Mouse (Mus musculus) midbrain, embryonic 12.5 days (tissue): ENCODE measurements around the gene Rnf121. TPM values are rescaled to one million over a fixed set of nuclear protein-coding genes. Genes with fewer than 3 reads are reported as not detected.

Experiments
- ATAC-seq: fragments of 200-750 bp; cut with Nextera tagmentation; 2 replicates; pipeline ENCODE4 v1.8.0; 2017; ENCODE audit warnings: low read depth, moderate TSS enrichment, moderate library complexity; ENCODE audit not compliant: low FRiP score
- H3K27ac ChIP-seq: fragments of 300-500 bp; sonication (generic); replicated peaks from 2 replicates; pipeline ENCODE4 v1.5.1; 2016; ENCODE audit warnings: mild to moderate bottlenecking
- H3K27me3 ChIP-seq: fragments of 300-500 bp; sonication (generic); 2 replicates; pipeline ENCODE4 v1.6.1; 2016; ENCODE audit warnings: mild to moderate bottlenecking
- H3K36me3 ChIP-seq: fragments of 300-500 bp; sonication (generic); 2 replicates; pipeline ENCODE4 v1.6.1; 2016
- H3K4me1 ChIP-seq: fragments of 300-500 bp; sonication (generic); 2 replicates; pipeline ENCODE4 v1.6.1; 2016
- H3K4me2 ChIP-seq: fragments of 300-500 bp; sonication (generic); replicated peaks from 2 replicates; pipeline ENCODE4 v1.6.1; 2016; ENCODE audit warnings: mild to moderate bottlenecking, moderate library complexity
- H3K4me3 ChIP-seq: fragments of 300-500 bp; sonication (generic); 2 replicates; pipeline ENCODE4 v1.5.1; 2016; ENCODE audit warnings: mild to moderate bottlenecking
- H3K9ac ChIP-seq: fragments of 300-500 bp; sonication (generic); replicated peaks from 2 replicates; pipeline ENCODE4 v1.6.1; 2016; ENCODE audit warnings: mild to moderate bottlenecking, moderate library complexity
- H3K9me3 ChIP-seq: fragments of 300-500 bp; sonication (generic); 2 replicates; pipeline ENCODE4 v1.6.1; 2016; ENCODE audit warnings: mild to moderate bottlenecking
- WGBS: fragments of 180-500 bp; shearing (Covaris S2); methylation state at CpG from one replicate; pipeline ENCODE4 v1.1.7; 2016; 5-methylcytosine and 5-hydroxymethylcytosine counted together
- polyA plus RNA-seq: library from polyadenylated mRNA; unstranded; fragments of >200 nt; fragmentation: Nextera tagmentation; extraction: Ambion mirVana; gene quantifications from 2 replicates; pipeline ENCODE4 v1.2.1, GENCODE M21; 2016

Rnf121 gene
- polyA plus RNA-seq, 1 experiment from 2014 or later: 29.0 TPM

DNA sequence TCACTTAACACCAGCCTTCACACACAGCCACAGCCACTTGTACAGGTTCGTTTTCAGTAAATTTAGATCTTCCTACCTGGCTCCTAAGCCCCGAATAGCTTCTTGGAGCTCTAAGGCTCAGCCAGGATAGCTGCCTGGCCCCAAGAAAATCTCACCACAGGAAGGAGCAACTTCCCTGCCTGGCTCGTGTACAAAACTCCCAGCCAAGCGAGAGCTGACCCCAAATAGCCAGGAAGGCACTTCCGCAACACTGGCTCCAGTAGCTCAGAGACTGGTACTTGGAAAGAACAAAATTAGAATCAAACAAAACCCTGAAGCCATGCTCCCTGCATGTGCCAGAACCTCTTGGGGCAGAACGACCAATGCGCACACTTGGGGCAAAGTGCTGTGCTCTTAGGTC is 47.2 kb downstream of the Rnf121 start:
- WGBS: 89% methylated on average over 7 of the region's 7 CpGs
- no peaks in the 10 kb centered on the region for H3K9me3 ChIP-seq
- ATAC-seq: no peak
- H3K27me3 ChIP-seq: no peaks in the 10 kb centered on the region
- peaks cover 88% of the 10 kb centered on the region for H3K36me3 ChIP-seq
- no peak overlapping the region for H3K4me2 ChIP-seq
- no peak overlapping the region for H3K27ac ChIP-seq
- no peak overlapping the region for H3K9ac ChIP-seq
- no peaks in the 10 kb centered on the region for H3K4me1 ChIP-seq
- H3K4me3 ChIP-seq: no peak overlapping the region

DNA sequence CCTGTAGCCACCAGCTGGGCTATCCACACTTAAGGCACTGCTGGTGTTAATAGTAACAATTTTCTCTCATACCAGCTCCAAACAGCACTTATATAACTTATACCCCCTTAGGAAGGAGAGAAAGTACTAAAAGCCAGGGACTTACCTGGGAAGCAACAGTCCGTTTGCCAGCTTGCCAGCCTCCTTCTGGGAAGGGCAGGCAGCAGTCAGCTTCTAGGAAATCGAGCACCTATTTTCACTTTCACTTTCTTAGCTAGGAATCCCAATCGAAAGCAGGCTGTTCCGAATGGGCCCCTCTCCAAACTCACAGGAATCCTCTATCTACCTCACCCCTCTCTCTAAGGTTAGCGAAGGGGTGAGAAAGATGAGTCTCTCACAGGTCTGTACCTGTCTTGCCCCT is 47.8 kb downstream of the Rnf121 start:
- no peak overlapping the region for H3K4me3 ChIP-seq
- H3K36me3 ChIP-seq: peaks cover 88% of the 10 kb centered on the region
- H3K27me3 ChIP-seq: no peaks in the 10 kb centered on the region
- H3K9me3 ChIP-seq: no peaks in the 10 kb centered on the region
- H3K4me1 ChIP-seq: no peaks in the 10 kb centered on the region
- ATAC-seq: no peak
- H3K4me2 ChIP-seq: no peak overlapping the region
- H3K9ac ChIP-seq: no peak overlapping the region
- WGBS: 92% methylated on average over 5 of the region's 5 CpGs
- H3K27ac ChIP-seq: no peak overlapping the region

DNA sequence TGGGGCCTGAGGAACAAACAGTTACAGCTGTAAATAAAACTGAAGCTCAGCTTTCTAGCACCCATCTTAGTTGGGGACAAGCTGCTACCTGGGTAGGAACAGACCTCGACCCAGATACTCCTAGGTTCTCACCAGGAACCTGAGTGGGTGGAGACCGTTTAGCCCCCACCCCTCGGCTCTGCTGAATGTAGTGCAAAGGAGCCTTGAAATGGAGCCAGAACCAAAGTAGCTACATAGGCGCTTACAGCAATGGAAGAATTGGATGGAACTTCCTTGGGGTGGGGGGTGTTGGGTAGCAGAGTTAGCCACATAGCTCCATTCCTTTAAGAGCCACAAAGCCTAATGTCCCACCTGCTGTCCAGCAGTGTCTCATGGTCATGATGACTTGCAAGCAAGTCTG is 48.3 kb downstream of the Rnf121 start:
- Histone ChIP-seq H3K4me1 (no peaks in the 10 kb centered on the region), H3K9ac (no peak overlapping the region), H3K9me3 (no peaks in the 10 kb centered on the region), H3K27ac (no peak overlapping the region), H3K27me3 (no peaks in the 10 kb centered on the region), H3K4me3 (no peak overlapping the region), H3K4me2 (no peak overlapping the region), H3K36me3 (peaks cover 88% of the 10 kb centered on the region)
- no peak for ATAC-seq
- WGBS: 85% methylated on average over 4 of the region's 4 CpGs

DNA sequence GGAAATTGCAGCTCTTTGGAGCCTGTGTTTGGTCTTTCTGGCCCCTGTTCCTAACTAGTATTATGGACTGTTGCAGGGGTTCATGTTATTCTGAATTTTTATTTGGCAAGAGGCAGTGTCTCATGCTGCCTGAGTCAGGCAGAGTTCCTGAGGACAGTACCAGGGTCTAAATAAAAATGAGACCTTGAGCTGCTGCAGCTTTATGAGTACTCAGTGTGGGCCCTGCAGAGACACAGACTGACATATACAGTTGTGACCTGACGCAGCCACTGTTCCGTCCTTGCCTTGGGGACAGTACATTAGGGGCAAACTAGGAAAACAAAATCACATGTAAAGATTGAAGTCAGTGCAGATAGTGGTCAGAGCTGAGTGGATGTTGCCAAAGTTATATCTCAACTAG is 50.3 kb downstream of the Rnf121 start:
- Histone ChIP-seq H3K36me3 (peaks cover 96% of the 10 kb centered on the region), H3K9ac (no peak overlapping the region), H3K4me1 (no peaks in the 10 kb centered on the region), H3K27me3 (no peaks in the 10 kb centered on the region), H3K9me3 (no peaks in the 10 kb centered on the region), H3K4me3 (no peak overlapping the region), H3K4me2 (no peak overlapping the region), H3K27ac (no peak overlapping the region)
- 91% methylated on average over 2 of the region's 2 CpGs for WGBS
- no peak for ATAC-seq

DNA sequence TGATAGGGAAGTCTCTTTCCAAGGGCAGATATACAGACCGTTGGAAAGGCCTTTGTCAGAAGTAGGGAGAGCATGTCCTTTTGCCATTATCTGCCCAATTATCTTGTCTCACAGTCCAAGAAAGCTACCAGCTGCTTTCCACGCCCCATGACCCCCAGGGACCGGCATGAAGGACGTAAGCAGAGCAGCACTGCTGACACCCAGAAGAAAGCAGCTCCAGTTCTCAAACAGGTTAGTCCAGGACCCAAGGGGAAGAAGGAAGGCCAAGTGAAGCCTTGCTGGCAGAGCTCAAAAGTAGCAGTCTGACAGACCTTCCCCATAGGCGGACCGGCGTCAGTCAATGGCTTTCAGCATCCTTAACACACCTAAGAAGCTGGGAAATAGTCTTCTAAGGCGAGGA is 51.9 kb downstream of the Rnf121 start:
- H3K4me1 ChIP-seq: no peaks in the 10 kb centered on the region
- H3K36me3 ChIP-seq: peaks cover 100% of the 10 kb centered on the region
- H3K4me3 ChIP-seq: no peak overlapping the region
- H3K4me2 ChIP-seq: no peak overlapping the region
- H3K9ac ChIP-seq: no peak overlapping the region
- no peaks in the 10 kb centered on the region for H3K27me3 ChIP-seq
- 90% methylated on average over 8 of the region's 8 CpGs for WGBS
- no peaks in the 10 kb centered on the region for H3K9me3 ChIP-seq
- no peak overlapping the region for H3K27ac ChIP-seq
- ATAC-seq: no peak

DNA sequence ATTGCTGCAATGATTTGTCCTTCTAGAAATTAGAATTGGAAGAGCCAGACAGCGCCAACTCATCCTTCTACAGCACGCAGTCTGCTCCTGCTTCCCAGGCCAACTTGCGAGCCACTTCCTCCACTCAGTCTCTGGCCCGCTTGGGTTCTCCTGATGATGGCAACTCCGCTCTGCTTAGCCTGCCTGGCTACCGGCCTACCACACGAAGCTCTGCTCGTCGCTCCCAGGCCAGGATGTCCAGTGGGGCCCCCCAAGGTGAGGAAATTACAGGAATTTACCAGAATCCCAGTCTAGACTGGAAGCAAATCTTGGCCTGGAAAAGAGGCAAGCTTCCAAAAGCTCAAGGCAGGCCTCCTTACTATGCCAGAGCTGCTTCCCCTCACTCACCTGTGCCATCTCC is 53.4 kb downstream of the Rnf121 start:
- Histone ChIP-seq H3K4me2 (no peak overlapping the region), H3K36me3 (peaks cover 98% of the 10 kb centered on the region)
- WGBS: 95% methylated on average over 9 of the region's 9 CpGs

DNA sequence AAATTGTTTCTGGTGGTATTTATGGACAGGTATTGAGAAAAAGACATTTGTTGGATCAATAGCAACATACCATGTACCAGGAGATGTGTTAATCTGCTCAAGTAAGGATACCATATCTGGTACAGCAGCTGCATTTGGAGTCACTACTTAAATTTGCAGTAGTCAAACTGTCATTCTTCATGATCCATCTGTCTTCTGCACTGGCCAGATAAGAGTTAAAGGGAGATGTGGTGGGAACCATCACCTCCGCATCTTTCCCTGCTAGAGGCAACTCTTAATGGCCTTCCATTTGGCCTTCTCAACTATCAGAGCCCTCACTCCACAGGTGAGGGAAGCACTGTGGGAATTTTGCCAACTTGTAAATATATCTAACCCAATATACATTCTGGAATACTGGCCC is 58.7 kb downstream of the Rnf121 start:
- no peak overlapping the region for H3K4me3 ChIP-seq
- 92% methylated on average over 1 of the region's 1 CpGs for WGBS
- H3K9ac ChIP-seq: no peak overlapping the region
- no peaks in the 10 kb centered on the region for H3K9me3 ChIP-seq
- H3K4me2 ChIP-seq: no peak overlapping the region
- no peak overlapping the region for H3K27ac ChIP-seq
- no peaks in the 10 kb centered on the region for H3K27me3 ChIP-seq
- peaks cover 93% of the 10 kb centered on the region for H3K36me3 ChIP-seq
- no peaks in the 10 kb centered on the region for H3K4me1 ChIP-seq
- no peak for ATAC-seq

More for the DNA sequence above, 53.4 kb downstream of the Rnf121 start:
- no peak for ATAC-seq
- Histone ChIP-seq H3K9ac (no peak overlapping the region), H3K27ac (no peak overlapping the region), H3K9me3 (no peaks in the 10 kb centered on the region), H3K4me1 (no peaks in the 10 kb centered on the region), H3K4me3 (no peak overlapping the region), H3K27me3 (no peaks in the 10 kb centered on the region)

DNA sequence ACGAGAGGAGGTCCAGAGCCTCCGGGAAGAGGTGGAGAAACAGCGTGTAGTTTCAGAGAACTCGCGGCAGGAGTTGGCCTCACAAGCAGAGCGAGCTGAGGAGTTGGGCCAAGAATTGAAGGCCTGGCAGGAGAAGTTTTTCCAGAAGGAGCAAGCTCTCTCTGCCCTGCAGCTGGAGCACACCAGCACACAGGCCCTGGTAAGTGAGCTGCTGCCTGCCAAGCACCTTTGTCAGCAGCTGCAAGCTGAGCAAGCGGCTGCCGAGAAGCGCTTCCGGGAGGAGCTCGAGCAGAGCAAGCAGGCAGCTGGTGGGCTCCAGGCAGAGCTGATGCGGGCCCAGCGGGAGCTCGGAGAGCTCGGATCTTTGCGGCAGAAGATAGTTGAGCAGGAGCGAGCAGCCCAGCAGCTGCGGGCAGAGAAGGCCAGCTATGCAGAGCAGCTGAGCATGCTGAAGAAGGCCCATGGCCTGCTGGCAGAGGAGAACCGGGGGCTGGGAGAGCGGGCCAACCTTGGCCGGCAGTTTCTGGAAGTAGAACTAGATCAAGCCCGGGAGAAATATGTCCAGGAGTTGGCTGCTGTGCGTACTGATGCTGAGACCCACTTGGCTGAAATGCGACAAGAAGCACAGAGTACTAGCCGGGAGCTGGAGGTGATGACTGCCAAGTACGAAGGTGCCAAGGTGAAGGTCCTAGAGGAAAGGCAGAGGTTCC is 64.2 kb downstream of the Rnf121 start:
- Histone ChIP-seq H3K4me3 (no peak overlapping the region), H3K27ac (no peak overlapping the region), H3K4me1 (no peaks in the 10 kb centered on the region), H3K9ac (no peak overlapping the region), H3K36me3 (peaks cover 96% of the 10 kb centered on the region), H3K4me2 (no peak overlapping the region), H3K27me3 (no peaks in the 10 kb centered on the region), H3K9me3 (no peaks in the 10 kb centered on the region)
- 92% methylated on average over 26 of the region's 26 CpGs for WGBS
- ATAC-seq: no peak

DNA sequence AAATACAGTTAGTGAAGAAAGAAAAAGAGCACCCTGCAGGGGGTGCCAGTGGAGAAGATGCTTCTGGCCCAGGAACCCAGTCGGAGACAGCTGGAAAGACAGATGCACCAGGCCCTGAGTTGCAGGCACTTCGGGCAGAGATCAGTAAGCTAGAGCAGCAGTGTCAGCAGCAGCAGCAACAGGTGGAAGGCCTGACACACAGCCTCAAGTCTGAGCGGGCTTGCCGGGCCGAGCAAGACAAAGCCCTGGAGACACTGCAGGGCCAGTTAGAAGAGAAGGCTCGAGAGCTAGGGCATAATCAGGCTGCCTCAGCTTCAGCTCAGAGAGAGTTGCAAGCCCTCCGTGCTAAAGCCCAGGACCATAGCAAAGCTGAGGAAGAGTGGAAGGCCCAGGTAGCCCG is 65.0 kb downstream of the Rnf121 start:
- Histone ChIP-seq H3K4me2 (no peak overlapping the region), H3K9me3 (no peaks in the 10 kb centered on the region), H3K4me3 (no peak overlapping the region), H3K27ac (no peak overlapping the region), H3K4me1 (no peaks in the 10 kb centered on the region), H3K27me3 (no peaks in the 10 kb centered on the region), H3K36me3 (peaks cover 96% of the 10 kb centered on the region), H3K9ac (no peak overlapping the region)
- 91% methylated on average over 8 of the region's 8 CpGs for WGBS
- ATAC-seq: no peak

DNA sequence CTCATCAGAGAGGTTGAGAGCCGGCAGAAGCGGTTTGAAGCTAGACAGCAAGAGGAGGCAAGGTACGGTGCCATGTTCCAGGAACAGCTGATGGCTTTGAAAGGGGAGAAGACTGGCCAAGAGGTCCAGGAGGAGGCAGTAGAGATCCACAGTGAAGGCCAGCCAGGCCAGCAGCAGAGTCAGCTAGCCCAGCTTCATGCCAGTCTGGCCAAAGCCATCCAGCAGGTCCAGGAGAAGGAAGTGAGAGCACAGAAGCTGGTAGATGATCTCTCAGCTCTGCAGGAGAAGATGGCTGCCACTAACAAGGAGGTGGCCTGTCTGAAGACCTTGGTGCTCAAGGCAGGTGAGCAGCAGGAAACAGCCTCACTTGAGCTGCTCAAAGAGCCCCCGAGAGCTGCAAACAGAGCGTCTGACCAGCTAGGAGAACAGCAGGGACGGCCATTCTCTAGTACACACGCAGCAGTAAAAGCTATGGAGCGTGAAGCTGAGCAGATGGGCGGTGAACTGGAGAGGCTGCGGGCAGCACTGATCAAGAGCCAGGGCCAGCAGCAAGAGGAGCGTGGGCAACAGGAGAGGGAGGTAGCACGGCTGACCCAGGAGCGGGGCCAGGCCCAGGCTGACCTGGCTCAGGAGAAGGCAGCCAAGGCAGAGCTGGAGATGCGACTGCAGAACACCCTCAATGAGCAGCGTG is 65.7 kb downstream of the Rnf121 start:
- H3K9ac ChIP-seq: no peak overlapping the region
- H3K4me3 ChIP-seq: no peak overlapping the region
- no peak overlapping the region for H3K4me2 ChIP-seq
- no peaks in the 10 kb centered on the region for H3K4me1 ChIP-seq
- H3K27me3 ChIP-seq: no peaks in the 10 kb centered on the region
- H3K36me3 ChIP-seq: peaks cover 97% of the 10 kb centered on the region
- H3K27ac ChIP-seq: no peak overlapping the region
- WGBS: 92% methylated on average over 15 of the region's 15 CpGs
- ATAC-seq: no peak
- H3K9me3 ChIP-seq: no peaks in the 10 kb centered on the region

DNA sequence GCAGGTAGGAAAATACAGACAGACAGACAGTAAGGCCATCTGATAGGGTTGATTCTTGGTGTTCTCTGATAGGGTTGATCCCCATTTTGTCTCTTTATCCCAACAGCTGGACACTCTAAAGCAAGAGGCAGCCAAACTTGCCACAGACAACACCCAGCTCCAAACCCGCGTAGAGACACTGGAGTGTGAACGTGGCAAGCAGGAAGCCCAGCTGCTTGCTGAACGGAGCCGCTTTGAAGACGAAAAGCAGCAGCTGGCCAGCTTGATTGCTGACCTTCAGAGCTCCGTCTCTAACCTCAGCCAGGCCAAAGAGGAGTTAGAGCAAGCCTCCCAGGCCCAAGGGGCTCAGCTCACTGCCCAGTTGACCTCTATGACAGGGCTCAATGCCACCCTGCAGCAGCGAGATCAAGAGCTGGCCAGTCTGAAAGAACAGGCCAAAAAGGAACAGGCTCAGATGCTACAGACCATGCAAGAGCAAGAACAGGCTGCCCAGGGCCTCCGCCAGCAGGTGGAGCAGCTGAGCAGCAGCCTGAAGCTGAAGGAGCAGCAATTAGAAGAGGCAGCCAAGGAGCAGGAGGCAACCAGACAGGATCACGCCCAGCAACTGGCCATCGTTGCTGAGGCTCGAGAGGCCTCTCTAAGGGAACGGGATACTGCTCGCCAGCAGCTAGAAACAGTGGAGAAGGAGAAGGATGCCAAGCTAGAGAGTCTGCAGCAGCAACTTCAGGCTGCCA is 66.9 kb downstream of the Rnf121 start:
- Histone ChIP-seq H3K27ac (no peak overlapping the region), H3K27me3 (no peaks in the 10 kb centered on the region), H3K9me3 (no peaks in the 10 kb centered on the region), H3K4me1 (no peaks in the 10 kb centered on the region), H3K4me2 (no peak overlapping the region), H3K4me3 (no peak overlapping the region), H3K36me3 (peaks cover 100% of the 10 kb centered on the region), H3K9ac (no peak overlapping the region)
- peak; percentile 58; the same call in 1 of the 2 replicates for ATAC-seq
- WGBS: 71% methylated on average over 14 of the region's 14 CpGs

DNA sequence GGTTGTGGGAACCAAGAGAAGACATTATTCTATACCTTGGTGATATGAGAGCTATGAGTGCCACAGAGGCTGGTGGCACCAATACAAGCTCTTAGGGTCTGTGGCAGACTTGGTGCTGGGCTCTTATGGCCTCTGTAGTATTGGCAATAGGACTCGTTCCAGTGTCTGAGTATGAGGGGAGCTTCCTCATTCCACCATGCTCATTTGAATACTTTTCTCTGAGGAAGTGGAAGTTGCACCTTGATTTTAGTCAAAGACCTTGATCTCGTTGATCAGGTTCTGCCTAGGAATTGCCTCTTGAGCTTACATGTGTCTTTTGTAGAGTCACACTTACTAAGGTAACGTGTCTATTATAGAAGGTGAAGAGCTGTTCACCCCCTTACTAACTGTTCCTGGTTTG is 71.0 kb downstream of the Rnf121 start:
- Histone ChIP-seq H3K27me3 (no peaks in the 10 kb centered on the region), H3K36me3 (peaks cover 100% of the 10 kb centered on the region), H3K9me3 (no peaks in the 10 kb centered on the region), H3K4me3 (no peak overlapping the region), H3K4me1 (no peaks in the 10 kb centered on the region), H3K9ac (no peak overlapping the region), H3K4me2 (no peak overlapping the region), H3K27ac (no peak overlapping the region)
- WGBS: 90% methylated on average over 3 of the region's 3 CpGs
- no peak for ATAC-seq
